Mouse (Mus musculus) urinary bladder, postnatal 10 days (tissue): ENCODE results near the gene Rrm2.
"Not testable (repeated sequence)": the region's sequence is repeated elsewhere in the genome, so short reads cannot be mapped to it uniquely, and the experiment has no call there.

ENCODE experiments used
- DNase-seq: peaks from one replicate; pipeline ENCODE4 v3.0.0; 2022; ENCODE audit warnings: low spot score

The Rrm2 gene

DNA sequence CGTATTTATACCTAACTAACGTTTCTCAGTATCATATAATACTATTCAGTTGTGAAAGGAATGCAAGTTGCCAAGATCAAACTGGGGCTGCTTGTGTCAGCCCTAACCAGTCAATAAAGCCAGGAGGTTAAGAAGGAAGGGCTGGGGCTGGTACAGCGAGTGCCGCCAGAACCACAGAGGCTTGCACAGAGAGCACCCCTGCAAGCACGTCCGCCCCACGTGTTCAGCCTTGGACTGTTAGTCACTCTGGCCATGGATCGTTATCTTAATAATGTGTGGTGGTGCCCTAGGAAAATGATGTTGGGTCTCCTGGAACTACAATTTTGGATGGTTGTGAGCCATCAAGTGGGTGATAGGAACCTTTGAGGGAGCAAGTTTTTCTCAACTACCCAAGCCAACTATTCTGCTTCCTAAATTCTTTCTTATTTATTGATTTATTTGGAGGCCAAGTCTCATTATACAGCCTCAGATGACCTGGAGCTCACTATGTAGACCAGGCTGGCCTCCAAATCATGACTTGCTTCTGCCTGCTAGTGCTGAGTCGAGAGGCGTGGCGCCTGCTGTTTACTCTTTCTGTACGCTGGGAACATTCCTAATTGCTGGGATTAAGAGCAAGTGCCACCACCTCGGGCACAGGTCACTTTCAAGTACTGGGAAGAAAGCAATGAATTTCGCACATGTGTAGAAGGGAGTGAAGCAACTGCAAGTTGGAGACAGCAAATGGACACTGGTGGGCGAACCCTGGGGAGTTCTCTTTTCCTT lies 2.4 kb upstream of the Rrm2 start:
- DNase-seq = no peak

GRCm38 (mm10) chr12:24706764-24707479 lies 1.1 kb upstream of the Rrm2 start:
- DNase-seq = no peak

GRCm38 (mm10) chr12:24707480-24707802 lies 600 bp upstream of the Rrm2 start:
- DNase-seq = no peak

DNA sequence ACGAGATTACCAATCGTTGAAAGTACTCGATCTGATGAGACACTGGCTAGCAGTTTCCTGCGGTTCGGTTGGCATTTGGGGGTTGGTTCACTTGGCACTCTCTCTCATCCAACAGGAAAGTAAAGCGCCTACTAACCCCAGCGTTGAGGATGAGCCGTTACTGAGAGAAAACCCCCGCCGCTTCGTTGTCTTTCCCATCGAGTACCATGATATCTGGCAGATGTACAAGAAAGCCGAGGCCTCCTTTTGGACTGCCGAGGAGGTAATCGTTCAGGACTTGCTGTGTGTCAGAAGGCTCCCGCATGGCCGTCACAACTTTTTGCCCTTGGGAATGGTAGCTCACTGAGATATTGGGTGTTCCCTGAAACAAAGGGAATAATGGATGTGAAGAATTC lies 780 bp downstream of the Rrm2 start:
- no peak for DNase-seq

GRCm38 (mm10) chr12:24709409-24709808 lies 1.4 kb downstream of the Rrm2 start:
- no peak for DNase-seq

- DNase-seq = no peak
These were observed 1.9 kb downstream of the Rrm2 start for GRCm38 (mm10) chr12:24709831-24710508.

- DNase-seq = no peak
These were observed 2.6 kb downstream of the Rrm2 start for GRCm38 (mm10) chr12:24710672-24711071.

DNA sequence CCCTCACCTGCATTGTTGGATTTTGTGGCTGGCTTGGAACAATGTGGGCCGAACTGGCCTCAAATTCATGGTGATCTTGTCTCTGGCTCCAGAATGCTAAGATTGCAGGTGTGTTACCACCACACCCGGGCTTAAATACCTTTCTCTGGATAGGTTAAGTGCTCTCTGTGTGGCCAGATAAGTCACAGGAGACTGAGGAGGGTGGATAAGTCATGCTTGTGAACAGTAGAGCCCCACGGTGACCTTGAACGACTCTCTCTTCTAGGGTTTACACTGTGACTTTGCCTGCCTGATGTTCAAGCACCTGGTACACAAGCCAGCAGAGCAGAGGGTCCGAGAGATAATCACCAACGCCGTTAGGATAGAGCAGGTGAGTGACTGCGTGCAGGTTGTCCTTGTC lies 4.4 kb downstream of the Rrm2 start:
- DNase-seq = no peak

GRCm38 (mm10) chr12:24714579-24715255 lies 6.7 kb downstream of the Rrm2 start:
- DNase-seq = no peak

DNA sequence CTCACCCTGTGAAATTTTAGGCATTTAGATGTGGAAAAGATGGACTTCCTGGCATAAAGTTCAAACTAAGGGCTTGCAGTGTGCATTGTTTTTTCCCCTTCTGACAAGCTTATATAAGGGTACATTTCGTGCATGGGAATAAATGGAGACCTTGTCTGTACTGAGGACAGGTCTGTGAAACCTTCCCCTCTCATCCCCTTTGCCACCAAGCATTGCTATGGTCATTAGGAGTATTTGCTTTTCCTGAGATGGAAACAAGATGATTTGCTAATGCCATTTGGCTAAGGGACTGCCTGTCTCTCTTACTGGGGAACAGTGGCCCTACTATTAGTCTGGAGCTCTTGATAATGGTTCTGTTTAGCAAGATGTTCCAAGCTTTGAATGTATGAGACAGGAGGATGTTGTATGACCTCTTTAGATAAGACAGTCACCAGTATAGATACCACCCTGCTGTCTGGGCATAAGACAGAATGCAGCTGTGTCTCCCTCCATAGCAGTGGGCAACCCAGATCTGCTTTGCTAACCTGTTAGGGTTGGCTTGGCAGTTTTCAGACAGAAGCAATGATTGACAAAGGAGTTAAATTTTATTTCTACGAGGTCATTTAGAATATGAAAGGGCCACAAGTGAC lies 7.3 kb downstream of the Rrm2 start:
- DNase-seq = no peak

DNA sequence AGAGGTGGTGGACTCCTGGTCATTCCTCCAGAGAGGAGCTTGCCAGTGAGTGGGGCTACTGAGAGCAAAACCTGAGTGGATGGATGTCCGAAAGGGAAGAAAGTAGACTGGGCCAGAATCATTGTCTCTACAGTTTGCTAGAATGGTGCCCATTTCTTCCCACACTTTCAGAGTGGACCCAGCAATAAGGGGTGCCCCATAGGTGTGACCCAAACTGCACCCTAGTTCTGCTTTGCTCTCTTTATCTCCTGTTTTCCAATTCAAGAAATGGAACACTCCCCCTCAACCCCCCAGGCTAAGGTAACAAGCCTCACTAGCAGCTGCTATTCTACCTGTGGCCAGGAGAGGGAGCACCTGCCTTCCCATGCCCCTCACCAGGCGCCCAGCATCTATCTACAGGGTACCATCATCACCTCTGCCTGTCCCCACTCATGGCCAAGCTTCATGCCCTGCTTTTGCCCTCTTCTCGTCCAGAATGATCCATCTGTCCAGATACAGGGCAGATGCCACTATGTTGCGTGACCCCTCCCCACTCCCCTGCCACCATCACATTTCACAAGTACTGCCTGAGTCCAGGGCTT lies 8.8 kb downstream of the Rrm2 start:
- no peak for DNase-seq

DNA sequence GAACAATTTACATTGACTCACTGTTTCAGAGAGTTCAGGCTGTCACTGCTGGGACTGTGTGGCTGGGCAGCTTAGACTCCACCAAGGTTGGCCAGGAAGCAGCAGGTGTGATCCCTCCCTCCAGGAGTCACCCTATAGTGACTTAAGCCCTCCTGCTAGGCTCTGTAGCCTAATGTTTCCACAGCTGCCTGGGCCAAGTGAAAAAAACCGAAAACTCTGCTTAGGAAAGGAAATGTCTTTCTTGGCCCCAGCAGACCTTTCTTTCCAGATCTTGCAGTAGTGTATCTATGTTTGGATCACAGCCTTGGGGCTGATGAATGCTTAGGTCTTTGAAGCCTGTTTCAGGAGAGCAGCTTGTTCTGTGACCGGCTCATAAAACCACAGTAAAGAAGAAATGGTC lies 15.4 kb downstream of the Rrm2 start:
- DNase-seq = no peak

GRCm38 (mm10) chr12:24723859-24724258 lies 15.8 kb downstream of the Rrm2 start:
- DNase-seq = no peak

- no peak for DNase-seq
These were observed 16.3 kb downstream of the Rrm2 start for GRCm38 (mm10) chr12:24724369-24724768.

- no peak for DNase-seq
These were observed 26.9 kb downstream of the Rrm2 start for GRCm38 (mm10) chr12:24734828-24735394.

DNA sequence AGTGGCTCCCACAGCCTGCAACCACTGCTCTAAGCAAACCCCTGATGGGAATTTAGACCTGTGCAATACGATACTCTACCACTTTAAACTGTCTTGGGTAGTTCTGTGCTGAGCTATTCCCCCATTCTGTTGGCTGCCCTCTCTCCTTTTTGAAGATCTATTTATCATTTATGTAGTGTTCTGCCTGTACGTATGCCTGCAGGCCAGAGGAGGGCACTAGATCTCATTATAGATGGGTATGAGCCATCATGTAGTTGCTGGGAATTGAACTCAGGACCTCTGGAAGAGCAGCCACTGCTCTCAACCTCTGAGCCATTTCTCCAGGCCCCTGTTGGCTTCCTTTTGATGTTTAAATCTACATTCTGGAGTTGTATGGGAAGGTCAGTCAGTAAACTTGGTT lies 28.9 kb downstream of the Rrm2 start:
- no peak for DNase-seq

- DNase-seq = no peak
These were observed 31.9 kb downstream of the Rrm2 start for GRCm38 (mm10) chr12:24739963-24740362.

DNA sequence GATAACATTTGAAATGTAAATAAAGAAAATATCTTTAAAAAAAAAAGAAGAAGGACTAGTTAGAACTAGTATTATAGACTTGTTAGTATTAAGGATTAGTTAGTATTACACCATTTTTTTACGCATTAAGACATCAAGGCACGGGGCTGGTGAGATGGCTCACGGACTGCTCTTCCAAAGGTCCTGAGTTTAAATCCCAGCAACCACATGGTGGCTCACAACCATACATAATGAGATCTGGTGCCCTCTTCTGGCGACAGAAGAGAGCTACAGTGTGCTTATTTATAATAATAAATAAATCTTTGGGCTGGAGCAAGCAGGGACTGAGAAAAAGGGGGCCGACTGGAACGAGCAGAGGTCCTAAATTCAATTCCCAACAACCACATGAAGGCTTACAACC lies 33.5 kb downstream of the Rrm2 start:
- DNase-seq = not testable (repeated sequence)

GRCm38 (mm10) chr12:24744309-24744708 lies 36.3 kb downstream of the Rrm2 start:
- no peak for DNase-seq

DNA sequence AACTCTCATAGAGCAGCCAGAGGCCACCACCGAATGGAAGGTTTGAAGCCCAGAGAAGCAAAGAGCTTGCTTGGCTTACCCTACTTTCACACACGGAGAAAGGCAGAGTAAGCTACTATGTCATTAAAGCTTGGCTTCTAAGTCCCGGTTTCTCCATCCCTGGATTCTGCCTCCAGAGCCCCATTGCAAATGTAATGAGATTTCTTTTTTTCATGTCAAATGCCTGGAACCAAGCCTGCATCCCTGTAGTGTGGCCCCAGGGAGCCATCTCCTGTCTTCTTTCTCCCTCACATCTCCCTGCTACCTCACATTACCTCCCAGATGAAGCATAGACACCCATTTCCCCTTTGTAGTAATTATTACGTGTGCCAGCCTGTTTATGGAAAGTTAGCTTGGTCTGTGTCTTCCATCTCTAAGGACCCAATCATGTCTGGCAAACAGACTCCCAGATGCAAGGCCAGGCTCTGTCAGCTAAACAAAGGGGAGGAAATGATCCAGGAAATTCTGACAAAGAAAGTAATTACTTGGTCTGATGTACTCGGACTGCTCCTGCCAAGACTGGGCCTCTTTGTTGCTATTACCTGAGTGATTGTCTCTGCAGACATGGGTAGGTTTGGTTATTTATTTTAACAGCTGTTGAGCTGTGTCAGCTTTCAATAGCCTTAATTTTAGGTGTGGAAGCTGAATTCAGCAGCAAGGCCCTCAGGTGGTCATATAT lies 38.7 kb downstream of the Rrm2 start:
- no peak for DNase-seq

GRCm38 (mm10) chr12:24747297-24747696 lies 39.3 kb downstream of the Rrm2 start:
- DNase-seq = no peak
